Mouse (Mus musculus): ENCODE data around the gene Efna5.

DNA sequence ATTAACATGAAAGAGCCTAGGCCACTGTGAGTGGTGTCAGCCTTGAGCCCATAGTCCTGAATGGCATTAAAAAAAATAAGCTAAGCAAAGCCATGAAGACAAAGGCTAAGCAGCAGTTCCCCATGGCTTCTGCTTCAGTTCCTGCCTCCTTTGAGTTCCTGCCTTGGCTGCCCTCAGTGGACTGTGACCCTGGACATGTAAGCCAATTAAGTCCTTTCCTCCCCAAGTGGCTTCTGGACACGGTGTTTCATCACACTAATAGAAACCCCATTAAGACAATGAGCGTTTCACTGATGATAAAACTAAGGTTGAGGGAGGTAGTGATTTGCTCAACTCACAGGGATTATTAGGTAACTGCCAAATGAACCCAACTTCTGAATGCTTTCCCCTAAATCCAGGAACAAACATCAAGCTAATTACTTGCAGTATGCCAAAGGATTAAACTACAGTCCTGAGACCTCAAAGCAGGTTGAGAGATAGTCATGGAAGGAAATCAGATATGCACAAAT is 128.7 kb downstream of the Efna5 start:
- TF ChIP-seq POLR2A (IDR thresholded peaks at IDR 0.05; ENCODE audit: control insufficient read depth, extremely low read depth, insufficient read depth, low read length, poor library complexity): no peak
- no peak for TF ChIP-seq CTCF (IDR thresholded peaks at IDR 0.05; ENCODE audit: borderline replicate concordance, control insufficient read depth, extremely low read depth, insufficient read depth, low read length, poor library complexity)
